Mouse (Mus musculus): Measurements from ENCODE around the gene Arxes1.
"Not testable (repeated sequence)": the region's sequence is repeated elsewhere in the genome, so short reads cannot be mapped to it uniquely, and the experiment has no call there.

The Arxes1 gene

DNA sequence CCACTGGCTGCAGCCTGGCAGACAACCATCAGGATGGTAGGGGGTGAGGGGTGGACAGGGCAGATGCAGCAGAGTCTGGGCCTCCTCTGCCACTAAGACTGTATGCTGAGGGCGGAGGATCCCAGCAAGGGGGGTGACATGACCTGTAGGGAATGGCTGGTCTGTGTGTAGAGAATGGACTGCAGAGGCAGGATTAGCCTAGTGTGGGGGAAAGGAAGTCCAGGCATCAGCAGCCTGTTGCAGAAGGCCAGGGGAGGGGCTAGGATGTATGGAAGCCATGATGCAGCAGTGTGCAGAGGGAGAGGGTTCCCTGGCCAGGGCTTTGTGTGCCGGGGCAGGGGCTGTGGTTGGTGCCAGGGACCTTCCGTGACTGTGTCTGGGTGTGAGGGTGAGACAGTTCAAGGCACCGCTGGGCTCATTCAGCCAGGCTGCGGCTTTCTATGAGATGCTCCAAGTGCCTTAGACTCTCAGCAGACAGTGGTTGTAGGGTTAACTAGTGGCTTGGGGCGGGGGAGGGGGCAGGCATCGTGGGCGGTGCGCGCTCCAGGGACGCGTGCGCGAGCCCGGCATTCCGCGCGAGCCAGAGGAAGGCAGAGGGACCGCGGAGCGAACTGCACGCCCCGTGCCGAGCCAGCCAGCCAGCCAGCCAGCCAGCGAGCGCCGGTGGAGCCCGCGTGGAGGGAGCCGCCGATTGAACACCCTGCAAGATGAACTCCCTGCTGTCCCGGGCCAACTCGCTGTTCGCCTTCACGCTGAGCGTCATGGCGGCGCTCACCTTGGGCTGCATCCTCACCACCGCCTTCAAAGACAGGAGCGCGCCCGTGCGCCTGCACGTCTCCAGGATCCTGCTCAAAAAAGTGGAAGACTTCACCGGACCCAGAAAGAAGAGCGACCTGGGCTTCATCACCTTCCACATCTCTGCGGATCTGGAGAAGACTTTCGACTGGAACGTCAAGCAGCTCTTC, at the start of gene Arxes1:
TSS of gene Arxes1 (plus strand) at position 569 of the 965 bp plus-strand sequence.
- DNase-seq (ENCODE audit: low read depth): not testable (repeated sequence)

DNA sequence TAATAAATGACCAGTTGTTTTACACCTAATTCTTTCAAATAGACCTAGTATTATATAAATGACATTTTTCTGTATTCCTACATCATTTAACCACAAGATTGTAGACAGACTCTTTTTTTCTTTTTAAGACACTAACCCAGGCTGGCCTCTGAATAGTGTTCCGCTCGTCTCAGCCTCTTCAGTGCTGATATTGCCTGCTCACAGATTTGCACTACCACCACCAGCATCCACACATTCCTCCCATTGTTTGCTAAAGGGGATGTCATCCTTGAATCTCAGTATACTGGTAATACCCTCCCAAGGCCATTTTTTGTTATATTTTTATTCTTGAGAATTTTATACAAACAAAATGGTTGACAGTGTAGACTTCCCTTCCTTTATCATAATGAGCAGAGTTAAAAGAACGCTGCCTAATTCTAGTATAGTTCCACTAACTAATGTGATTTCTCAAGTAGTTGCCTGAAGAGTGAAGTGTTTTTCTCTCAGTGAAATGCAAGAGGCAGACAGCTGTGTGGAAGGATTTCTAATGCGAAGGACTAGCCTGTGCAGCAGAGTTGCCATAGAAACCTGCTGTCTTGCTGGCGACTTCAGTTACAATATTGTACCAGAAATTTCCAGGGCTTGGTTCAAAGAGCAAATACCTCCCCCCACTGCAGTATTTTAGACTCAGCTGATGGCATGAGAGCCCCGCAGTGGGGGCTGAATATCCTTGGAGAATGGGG, 48.5 kb upstream of the Arxes1 start:
- DNase-seq (ENCODE audit: low read depth): no peak

DNA sequence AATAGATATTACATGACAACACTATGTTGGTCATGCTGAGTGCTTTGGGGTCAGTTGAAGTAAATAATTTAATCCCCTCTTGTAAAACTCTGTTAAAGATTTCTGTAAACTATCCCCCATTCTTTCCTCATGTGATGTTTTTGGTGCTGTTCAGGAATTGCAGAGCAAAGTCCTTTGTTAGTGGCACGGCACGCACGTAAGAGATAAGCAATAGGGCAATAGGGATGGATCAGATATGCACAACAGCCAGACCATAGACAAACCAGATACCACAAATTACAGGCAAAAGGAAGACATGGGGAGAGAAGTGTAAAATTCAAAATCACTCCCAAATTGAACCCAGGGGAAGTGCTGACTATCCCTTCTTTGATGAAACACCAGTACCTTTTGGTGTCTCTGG, 46.9 kb upstream of the Arxes1 start:
- DNase-seq (ENCODE audit: low read depth): no peak

DNA sequence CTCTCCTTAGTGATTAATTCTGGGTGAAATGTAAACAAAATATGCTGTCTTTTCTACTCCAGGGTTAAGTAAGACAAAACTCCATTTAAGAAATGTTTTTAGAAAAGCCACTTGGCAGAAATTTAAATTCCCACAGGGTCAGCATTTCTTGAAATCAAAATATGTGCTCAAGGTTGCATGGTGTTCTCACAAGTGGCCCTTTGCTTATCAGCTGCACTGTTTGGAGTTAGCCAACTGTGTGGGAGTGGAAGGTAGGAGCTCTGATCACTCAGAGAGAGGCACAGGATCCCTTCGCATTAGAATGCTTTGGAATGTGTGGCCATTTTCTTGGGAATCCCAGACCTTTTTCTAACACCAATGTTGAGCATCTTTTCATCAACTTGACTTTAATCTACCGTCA, 42.5 kb upstream of the Arxes1 start:
- DNase-seq (ENCODE audit: low read depth): no peak

DNA sequence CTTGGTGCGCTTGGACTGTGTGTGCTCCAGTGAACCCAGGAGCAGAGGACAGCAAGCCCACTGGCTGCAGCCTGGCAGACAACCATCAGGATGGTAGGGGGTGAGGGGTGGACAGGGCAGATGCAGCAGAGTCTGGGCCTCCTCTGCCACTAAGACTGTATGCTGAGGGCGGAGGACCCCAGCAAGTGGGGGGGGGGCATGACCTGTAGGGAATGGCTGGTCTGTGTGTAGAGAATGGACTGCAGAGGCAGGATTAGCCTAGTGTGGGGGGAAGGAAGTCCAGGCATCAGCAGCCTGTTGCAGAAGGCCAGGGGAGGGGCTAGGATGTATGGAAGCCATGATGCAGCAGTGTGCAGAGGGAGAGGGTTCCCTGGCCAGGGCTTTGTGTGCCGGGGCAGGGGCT, 40.0 kb upstream of the Arxes1 start:
- not testable (repeated sequence) for DNase-seq (ENCODE audit: low read depth)

DNA sequence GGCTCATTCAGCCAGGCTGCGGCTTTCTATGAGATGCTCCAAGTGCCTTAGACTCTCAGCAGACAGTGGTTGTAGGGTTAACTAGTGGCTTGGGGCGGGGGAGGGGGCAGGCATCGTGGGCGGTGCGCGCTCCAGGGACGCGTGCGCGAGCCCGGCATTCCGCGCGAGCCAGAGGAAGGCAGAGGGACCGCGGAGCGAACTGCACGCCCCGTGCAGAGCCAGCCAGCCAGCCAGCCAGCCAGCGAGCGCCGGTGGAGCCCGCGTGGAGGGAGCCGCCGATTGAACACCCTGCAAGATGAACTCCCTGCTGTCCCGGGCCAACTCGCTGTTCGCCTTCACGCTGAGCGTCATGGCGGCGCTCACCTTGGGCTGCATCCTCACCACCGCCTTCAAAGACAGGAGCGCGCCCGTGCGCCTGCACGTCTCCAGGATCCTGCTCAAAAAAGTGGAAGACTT, 39.5 kb upstream of the Arxes1 start, which contains the start of gene Arxes2:
TSS of gene Arxes2 (plus strand) at position 161 of the 456 bp plus-strand sequence.
- DNase-seq (ENCODE audit: low read depth): not testable (repeated sequence)

DNA sequence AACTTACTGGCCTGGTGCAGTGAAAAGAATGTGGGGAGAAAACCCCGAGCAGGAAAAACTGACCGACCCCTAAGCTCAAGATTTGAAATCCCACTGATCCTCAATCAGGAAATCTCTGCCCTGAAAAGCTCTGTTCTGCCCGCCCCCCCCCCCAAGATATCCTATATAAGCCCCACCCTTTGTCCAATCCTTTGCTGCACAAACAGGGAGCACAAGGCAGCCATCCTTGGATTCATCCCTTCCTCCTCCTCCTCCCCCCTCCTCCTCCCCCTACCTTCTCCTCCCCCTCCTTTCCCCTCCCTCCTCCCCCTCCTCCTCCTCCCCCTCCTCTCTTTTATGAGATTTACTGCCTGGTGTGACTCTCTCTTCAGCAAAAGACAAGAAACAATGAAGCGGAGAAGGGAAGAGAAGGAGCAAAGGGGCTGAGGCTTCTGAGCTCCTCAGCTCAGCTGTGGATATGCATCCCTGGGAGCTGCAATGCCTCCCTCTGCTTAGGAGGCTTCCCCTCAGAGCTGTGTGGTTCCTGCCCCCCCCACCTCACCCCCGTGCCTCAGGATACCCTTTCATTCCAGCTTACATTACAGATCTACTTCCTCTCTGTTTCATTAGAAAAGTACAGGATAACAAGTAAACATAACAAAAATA, 25.8 kb upstream of the Arxes1 start:
- no peak for DNase-seq (ENCODE audit: low read depth)

DNA sequence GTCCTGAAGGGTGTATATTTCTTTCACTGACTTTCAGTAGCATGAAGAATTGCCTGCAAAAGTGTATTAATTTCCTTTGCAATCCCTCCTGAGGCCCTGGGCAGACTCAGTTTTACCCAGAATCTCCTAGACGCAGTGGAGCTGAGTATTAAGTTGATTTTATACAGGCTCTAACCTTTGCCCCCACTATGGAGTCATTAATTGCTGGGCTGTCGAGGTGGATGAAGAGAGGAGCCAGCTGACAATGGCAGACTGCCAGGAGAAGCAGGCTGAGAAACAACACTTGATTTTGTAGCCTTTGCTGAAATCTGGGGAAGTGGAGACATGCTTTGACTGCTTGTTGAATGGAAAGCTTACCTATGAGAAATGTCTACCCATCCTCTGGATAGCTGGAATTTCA, 18.8 kb upstream of the Arxes1 start:
- no peak for DNase-seq (ENCODE audit: low read depth)

DNA sequence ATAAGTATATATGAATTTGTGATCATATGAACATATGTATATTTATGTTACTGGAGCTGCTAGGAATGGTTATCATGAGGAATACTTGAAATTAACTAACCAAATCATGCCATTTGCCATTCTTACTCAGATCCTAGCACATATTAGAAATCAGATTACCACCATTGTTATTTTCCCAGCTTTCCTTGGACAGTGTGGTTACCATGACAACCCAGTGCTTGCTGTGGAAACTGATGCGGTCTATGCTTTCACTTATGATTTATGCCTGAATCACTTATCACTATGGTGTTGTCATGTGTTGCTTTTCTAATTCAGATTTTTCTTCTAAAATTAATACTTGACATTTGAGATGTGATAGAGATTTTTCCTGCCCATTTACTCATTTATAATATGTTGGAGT, 2.8 kb upstream of the Arxes1 start:
- no peak for DNase-seq (ENCODE audit: low read depth)

DNA sequence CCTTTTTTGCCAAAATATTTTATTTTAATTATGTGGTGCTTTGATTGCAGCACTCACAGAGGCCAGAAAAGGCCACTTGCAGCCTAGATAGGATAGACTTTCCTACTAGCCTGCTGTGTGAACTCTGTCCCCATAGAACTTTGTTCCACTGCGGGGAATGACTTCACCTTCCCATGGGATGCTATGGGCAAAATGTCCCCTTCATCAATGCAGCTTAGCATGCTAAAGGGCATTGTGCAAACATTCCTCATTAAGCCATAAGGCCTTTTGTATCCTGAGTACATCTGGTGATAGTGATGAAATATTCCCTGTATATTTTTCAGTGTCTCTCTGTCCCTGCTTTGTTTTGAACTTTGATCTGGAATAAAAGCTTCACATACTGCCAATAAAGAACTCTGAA, 10.6 kb downstream of the Arxes1 start:
- DNase-seq (ENCODE audit: low read depth): no peak

DNA sequence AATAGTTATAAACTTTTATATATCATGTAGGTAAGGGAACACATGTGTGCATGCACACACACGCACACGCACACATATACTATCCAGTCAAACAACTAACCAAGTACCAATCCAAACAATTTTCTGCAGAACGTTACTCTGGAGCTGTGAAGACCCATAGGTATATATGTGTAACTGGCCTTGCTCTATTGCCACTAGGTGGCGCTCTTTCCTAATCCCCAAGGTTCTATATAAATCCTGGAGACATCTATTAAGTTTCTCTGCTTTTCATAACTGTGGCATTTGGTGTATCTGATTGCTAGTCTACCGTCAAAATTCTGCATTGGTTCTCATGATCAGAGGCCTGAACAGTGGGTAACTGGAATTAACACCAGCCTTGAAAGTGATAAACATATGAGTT, 14.4 kb downstream of the Arxes1 start:
- peak; percentile 60 for DNase-seq (ENCODE audit: low read depth)

DNA sequence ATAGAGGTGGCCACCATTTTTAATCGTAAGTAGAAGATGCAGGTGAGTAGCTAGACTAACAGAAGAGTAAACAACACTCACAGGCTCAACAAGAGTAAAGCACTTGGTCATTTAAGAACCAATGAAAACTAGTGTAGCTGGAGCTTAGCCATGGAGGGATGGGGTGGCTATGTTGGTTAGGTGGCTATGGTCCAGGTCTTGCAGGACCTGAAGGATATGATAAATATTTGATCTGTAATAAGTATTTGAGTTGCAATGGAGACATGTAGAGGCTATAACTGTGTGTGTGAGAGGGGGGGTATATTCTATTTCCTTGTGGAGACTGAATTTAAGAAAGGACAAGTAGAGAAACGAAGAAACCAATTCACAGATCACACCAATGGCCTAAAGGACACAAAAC, 18.1 kb downstream of the Arxes1 start:
- DNase-seq (ENCODE audit: low read depth): no peak

DNA sequence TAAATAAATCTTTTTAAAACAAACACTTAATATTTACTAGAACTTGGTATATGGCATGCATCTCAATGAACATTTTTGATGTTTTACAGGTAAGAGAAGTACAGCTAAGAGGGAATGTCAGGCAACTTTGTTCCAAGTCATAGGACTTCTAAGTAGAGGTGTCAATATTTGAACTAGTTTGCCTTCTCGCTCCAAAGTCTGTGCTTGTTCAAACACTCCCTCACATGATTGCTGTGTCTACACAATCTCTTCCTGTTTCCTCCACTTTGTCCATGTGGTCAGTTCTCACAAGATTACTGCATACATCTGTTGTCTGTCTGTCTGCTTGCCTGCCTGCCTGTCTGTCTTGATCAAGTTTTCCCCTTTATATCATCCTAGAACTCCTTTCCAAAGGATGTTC, 27.5 kb downstream of the Arxes1 start:
- DNase-seq (ENCODE audit: low read depth): no peak

DNA sequence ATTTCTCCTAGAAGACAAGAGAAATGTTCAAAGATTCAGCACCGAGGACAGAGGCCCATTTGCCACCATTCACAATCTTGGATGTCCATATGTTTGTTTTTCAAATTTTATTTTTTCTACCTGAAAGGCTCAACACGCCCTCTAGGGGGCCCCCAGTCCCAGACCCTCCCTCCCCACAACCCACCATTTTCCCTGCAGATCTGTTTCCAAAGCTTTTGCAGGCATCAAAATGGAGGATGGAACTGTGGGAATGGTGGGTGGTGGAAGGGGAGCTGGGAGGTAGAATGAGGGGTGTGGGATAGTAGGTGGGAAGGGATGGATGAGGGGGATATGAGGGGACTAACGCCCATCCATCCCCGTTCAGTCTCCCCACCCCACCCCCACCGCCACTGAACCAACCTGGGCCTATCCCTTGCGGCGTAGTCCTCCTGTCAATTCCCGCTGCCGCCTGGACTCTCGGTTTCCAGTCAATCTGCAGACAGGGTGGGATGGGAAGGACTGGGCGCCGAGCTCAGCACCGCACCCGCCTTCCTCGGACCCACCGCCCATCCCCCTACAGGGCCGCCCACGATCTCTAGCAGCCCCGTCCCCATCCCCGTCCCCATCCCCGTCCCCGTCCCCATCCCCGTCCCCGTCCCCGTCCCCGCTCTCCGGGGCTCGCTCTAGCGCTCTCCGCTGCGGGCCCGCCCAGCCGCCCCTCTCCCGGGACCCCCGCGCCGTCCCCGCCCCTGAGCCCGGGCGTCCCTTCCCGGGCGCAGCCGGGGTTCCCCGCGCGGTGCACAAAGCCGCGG, 34.2 kb downstream of the Arxes1 start:
- DNase-seq (ENCODE audit: low read depth): not testable (repeated sequence)

DNA sequence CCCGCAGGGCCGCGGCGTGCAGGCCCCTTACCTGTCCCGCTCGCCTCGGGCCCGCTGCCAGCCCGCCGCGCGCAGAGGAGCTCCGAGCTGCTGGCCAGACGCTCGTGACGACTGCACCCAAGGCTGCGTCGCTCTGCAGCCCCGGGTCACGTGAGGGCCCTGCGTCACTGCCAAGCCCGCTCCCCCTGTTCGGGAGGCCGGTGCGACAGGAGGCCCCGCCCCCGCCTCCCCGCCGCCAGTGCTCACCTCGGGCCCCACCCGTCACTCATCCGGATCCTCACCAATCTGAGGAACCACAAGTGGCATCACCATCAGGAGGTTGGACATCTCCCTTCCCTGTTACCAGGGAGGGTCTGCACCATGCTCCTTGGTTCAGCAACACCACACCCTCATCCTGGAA, 34.9 kb downstream of the Arxes1 start, which contains the start of gene Bex2:
TSS of gene Bex2 (minus strand) at position 217 of the 400 bp plus-strand sequence.
- DNase-seq (ENCODE audit: low read depth): not testable (repeated sequence)

Measured in induced T-regulatory cell, adult 2 months (primary cell).